Mouse (Mus musculus) pancreas, adult 10 weeks (tissue): ENCODE measurements around the gene Gas1. TPM values are rescaled to one million over a fixed set of nuclear protein-coding genes. Genes with fewer than 3 reads are reported as not detected.

ENCODE experiments used
- polyA plus RNA-seq: library from polyadenylated mRNA; stranded (reverse); fragments of 350-450 nt; fragmentation: Illumina TruSeq; extraction: RNeasy Lipid Tissue Mini Kit (QIAGEN cat#74804); gene quantifications from one replicate; pipeline ENCODE4 v1.2.3, GENCODE M21; 2015; ENCODE audit warnings: low read depth, low replicate concordance; ENCODE audit not compliant: insufficient read depth

Gene Gas1
- 22.4 TPM for polyA plus RNA-seq

GRCm38 (mm10) chr13:60177106-60177796 lies at the start of gene Gas1:
TSS of gene Gas1 (minus strand) at chr13:60177365.

